Mouse (Mus musculus): Measurements from ENCODE around the gene Pogk. TPM values are rescaled to one million over a fixed set of nuclear protein-coding genes. Genes with fewer than 3 reads are reported as not detected.

The Pogk gene
- polyA plus RNA-seq, 1 experiment, result 2.7 TPM

GRCm38 (mm10) chr1:166391671-166392070 is 18.0 kb downstream of the Pogk start:
- no peak overlapping the region for H3K4me3 ChIP-seq (ENCODE audit: extremely low read depth, insufficient read depth, insufficient read length)
- no peaks in the 10 kb centered on the region for H3K4me1 ChIP-seq (ENCODE audit: control insufficient read depth, insufficient read depth, insufficient read length)
- H3K36me3 ChIP-seq (ENCODE audit: control insufficient read depth, insufficient read depth, low read length), result peaks cover 40% of the 10 kb centered on the region
- 97% methylated on average over 6 of the region's 6 CpGs for WGBS
- H3K27ac ChIP-seq (ENCODE audit: insufficient read depth, low read length), result no peak overlapping the region
- DNase-seq (ENCODE audit: low read depth in 1 of 2, low spot score in 2 of 2), result no peak
- TF ChIP-seq POLR2A (IDR thresholded peaks at IDR 0.05; ENCODE audit: low read depth, low read length) (no peak), CTCF (IDR thresholded peaks at IDR 0.05; ENCODE audit: extremely low read depth, insufficient read depth, insufficient read length, insufficient replicate concordance) (no peak)
- no peaks in the 10 kb centered on the region for H3K27me3 ChIP-seq (ENCODE audit: control insufficient read depth, insufficient read depth, low read length)

GRCm38 (mm10) chr1:166389406-166390125 is 20.1 kb downstream of the Pogk start:
- Histone ChIP-seq H3K4me1 (ENCODE audit: control insufficient read depth, insufficient read depth, insufficient read length) (no peaks in the 10 kb centered on the region), H3K27ac (ENCODE audit: insufficient read depth, low read length) (no peak overlapping the region), H3K36me3 (ENCODE audit: control insufficient read depth, insufficient read depth, low read length) (peaks cover 49% of the 10 kb centered on the region), H3K4me3 (ENCODE audit: extremely low read depth, insufficient read depth, insufficient read length) (no peak overlapping the region), H3K27me3 (ENCODE audit: control insufficient read depth, insufficient read depth, low read length) (no peaks in the 10 kb centered on the region)
- DNase-seq (ENCODE audit: low read depth in 1 of 2, low spot score in 2 of 2), result no peak
- TF ChIP-seq POLR2A (IDR thresholded peaks at IDR 0.05; ENCODE audit: low read depth, low read length), result no peak
- TF ChIP-seq CTCF (IDR thresholded peaks at IDR 0.05; ENCODE audit: extremely low read depth, insufficient read depth, insufficient read length, insufficient replicate concordance), result no peak
- 95% methylated on average over 16 of the region's 16 CpGs for WGBS

- TF ChIP-seq POLR2A (IDR thresholded peaks at IDR 0.05; ENCODE audit: low read depth, low read length) (no peak), CTCF (IDR thresholded peaks at IDR 0.05; ENCODE audit: extremely low read depth, insufficient read depth, insufficient read length, insufficient replicate concordance) (no peak)
- WGBS, result 91% methylated on average over 11 of the region's 11 CpGs
- Histone ChIP-seq H3K4me3 (ENCODE audit: extremely low read depth, insufficient read depth, insufficient read length) (no peak overlapping the region), H3K36me3 (ENCODE audit: control insufficient read depth, insufficient read depth, low read length) (peaks cover 48% of the 10 kb centered on the region), H3K27ac (ENCODE audit: insufficient read depth, low read length) (no peak overlapping the region), H3K4me1 (ENCODE audit: control insufficient read depth, insufficient read depth, insufficient read length) (no peaks in the 10 kb centered on the region), H3K27me3 (ENCODE audit: control insufficient read depth, insufficient read depth, low read length) (no peaks in the 10 kb centered on the region)
- no peak for DNase-seq (ENCODE audit: low read depth in 1 of 2, low spot score in 2 of 2)
These were observed 21.2 kb downstream of the Pogk start for GRCm38 (mm10) chr1:166388511-166388910.

GRCm38 (mm10) chr1:166385431-166385830 is 24.2 kb downstream of the Pogk start:
- H3K27ac ChIP-seq (ENCODE audit: insufficient read depth, low read length), result no peak overlapping the region
- WGBS, result 93% methylated on average over 5 of the region's 5 CpGs
- H3K4me1 ChIP-seq (ENCODE audit: control insufficient read depth, insufficient read depth, insufficient read length), result no peaks in the 10 kb centered on the region
- no peak for TF ChIP-seq CTCF (IDR thresholded peaks at IDR 0.05; ENCODE audit: extremely low read depth, insufficient read depth, insufficient read length, insufficient replicate concordance)
- TF ChIP-seq POLR2A (IDR thresholded peaks at IDR 0.05; ENCODE audit: low read depth, low read length), result no peak
- H3K36me3 ChIP-seq (ENCODE audit: control insufficient read depth, insufficient read depth, low read length), result peaks cover 39% of the 10 kb centered on the region
- no peak overlapping the region for H3K4me3 ChIP-seq (ENCODE audit: extremely low read depth, insufficient read depth, insufficient read length)
- no peak for DNase-seq (ENCODE audit: low read depth in 1 of 2, low spot score in 2 of 2)
- H3K27me3 ChIP-seq (ENCODE audit: control insufficient read depth, insufficient read depth, low read length), result no peaks in the 10 kb centered on the region

- WGBS, result 95% methylated on average over 10 of the region's 10 CpGs
These were observed 25.0 kb downstream of the Pogk start for GRCm38 (mm10) chr1:166384614-166385013.

GRCm38 (mm10) chr1:166382626-166383025 is 27.0 kb downstream of the Pogk start:
- TF ChIP-seq POLR2A (IDR thresholded peaks at IDR 0.05; ENCODE audit: low read depth, low read length) (no peak), CTCF (IDR thresholded peaks at IDR 0.05; ENCODE audit: extremely low read depth, insufficient read depth, insufficient read length, insufficient replicate concordance) (no peak)
- Histone ChIP-seq H3K36me3 (ENCODE audit: control insufficient read depth, insufficient read depth, low read length) (peaks cover 22% of the 10 kb centered on the region), H3K27me3 (ENCODE audit: control insufficient read depth, insufficient read depth, low read length) (no peaks in the 10 kb centered on the region), H3K4me1 (ENCODE audit: control insufficient read depth, insufficient read depth, insufficient read length) (no peaks in the 10 kb centered on the region; the same call in 1 of the 2 replicates), H3K27ac (ENCODE audit: insufficient read depth, low read length) (no peak overlapping the region), H3K4me3 (ENCODE audit: extremely low read depth, insufficient read depth, insufficient read length) (no peak overlapping the region)
- no peak for DNase-seq (ENCODE audit: low read depth in 1 of 2, low spot score in 2 of 2)
- 85% methylated on average over 4 of the region's 4 CpGs for WGBS

More at GRCm38 (mm10) chr1:166384614-166385013, 25.0 kb downstream of the Pogk start:
- no peak for DNase-seq (ENCODE audit: low read depth in 1 of 2, low spot score in 2 of 2)
- no peak for TF ChIP-seq CTCF (IDR thresholded peaks at IDR 0.05; ENCODE audit: extremely low read depth, insufficient read depth, insufficient read length, insufficient replicate concordance)
- TF ChIP-seq POLR2A (IDR thresholded peaks at IDR 0.05; ENCODE audit: low read depth, low read length), result no peak
- H3K4me3 ChIP-seq (ENCODE audit: extremely low read depth, insufficient read depth, insufficient read length), result no peak overlapping the region
- peaks cover 37% of the 10 kb centered on the region for H3K36me3 ChIP-seq (ENCODE audit: control insufficient read depth, insufficient read depth, low read length)
- no peaks in the 10 kb centered on the region for H3K4me1 ChIP-seq (ENCODE audit: control insufficient read depth, insufficient read depth, insufficient read length)
- no peaks in the 10 kb centered on the region for H3K27me3 ChIP-seq (ENCODE audit: control insufficient read depth, insufficient read depth, low read length)
- no peak overlapping the region for H3K27ac ChIP-seq (ENCODE audit: insufficient read depth, low read length)

- 29% methylated on average over 5 of the region's 5 CpGs for WGBS
These were observed 27.8 kb downstream of the Pogk start for GRCm38 (mm10) chr1:166381821-166382220.

More at GRCm38 (mm10) chr1:166381821-166382220, 27.8 kb downstream of the Pogk start:
- Histone ChIP-seq H3K4me1 (ENCODE audit: control insufficient read depth, insufficient read depth, insufficient read length) (no peaks in the 10 kb centered on the region; the same call in 1 of the 2 replicates), H3K27me3 (ENCODE audit: control insufficient read depth, insufficient read depth, low read length) (no peaks in the 10 kb centered on the region), H3K36me3 (ENCODE audit: control insufficient read depth, insufficient read depth, low read length) (peaks cover 17% of the 10 kb centered on the region), H3K4me3 (ENCODE audit: extremely low read depth, insufficient read depth, insufficient read length) (no peak overlapping the region), H3K27ac (ENCODE audit: insufficient read depth, low read length) (no peak overlapping the region)
- TF ChIP-seq CTCF (IDR thresholded peaks at IDR 0.05; ENCODE audit: extremely low read depth, insufficient read depth, insufficient read length, insufficient replicate concordance), result no peak
- TF ChIP-seq POLR2A (IDR thresholded peaks at IDR 0.05; ENCODE audit: low read depth, low read length), result no peak
- no peak for DNase-seq (ENCODE audit: low read depth in 1 of 2, low spot score in 2 of 2)

Data from spleen, adult 2 months (tissue).